Mouse (Mus musculus) ES-E14 (cell line): ENCODE measurements at regions not wholly inside any gene's neighbourhood (a gene's known extent, or its start where the extent isn't known, plus 50 kb on each side); places are given as distances from the start of the nearest gene placed in this dataset.

Experiments used
- DNase-seq: peaks from one replicate; pipeline ENCODE4 v3.0.0-alpha.2; 2013; ENCODE audit warnings: low read depth, low spot score
- H3K27ac ChIP-seq: 2 replicates; pipeline ENCODE4 v1.5.1; 2012; ENCODE audit warnings: low read depth, mild to moderate bottlenecking, low read length, moderate library complexity, mixed read lengths; ENCODE audit not compliant: poor library complexity, insufficient read depth, severe bottlenecking
- H3K36me3 ChIP-seq: 2 replicates; pipeline ENCODE4 v1.6.1; 2012; ENCODE audit warnings: mild to moderate bottlenecking, low read length, moderate library complexity, mixed read lengths; ENCODE audit not compliant: control insufficient read depth, poor library complexity, insufficient read depth, severe bottlenecking
- H3K4me1 ChIP-seq, 2 experiments: fragments of 150-350 bp in 1 of 2; sonication (generic) in 1 of 2; 2 replicates each; pipeline ENCODE4 v1.6.1; 2012; ENCODE audit warnings: low read length in 2 of 2, mild to moderate bottlenecking in 1 of 2, mixed read lengths in 1 of 2; ENCODE audit not compliant: control insufficient read depth in 2 of 2, insufficient read depth in 2 of 2, poor library complexity in 1 of 2
- H3K4me3 ChIP-seq, 2 experiments: fragments of 150-350 bp in 1 of 2; sonication (generic) in 1 of 2; 2 replicates each; pipeline ENCODE4 v1.5.1; 2012; ENCODE audit warnings: low read length in 2 of 2, low read depth in 1 of 2, mild to moderate bottlenecking in 1 of 2, mixed read lengths in 1 of 2; ENCODE audit not compliant: insufficient read depth in 1 of 2, poor library complexity in 1 of 2, severe bottlenecking in 1 of 2
- H3K9ac ChIP-seq: 2 replicates; pipeline ENCODE4 v1.6.1; 2012; ENCODE audit warnings: low read depth, mild to moderate bottlenecking, low read length, mixed read lengths; ENCODE audit not compliant: poor library complexity, insufficient read depth, severe bottlenecking
- H3K9me3 ChIP-seq: fragments of 150-350 bp; sonication (generic); 2 replicates; pipeline ENCODE4 v1.6.1; 2012; ENCODE audit warnings: low read depth, mild to moderate bottlenecking, low read length; ENCODE audit not compliant: control insufficient read depth, insufficient read depth
- CHD2 ChIP-seq: IDR thresholded peaks from 2 replicates; pipeline ENCODE4 v1.6.1; 2014; ENCODE audit warnings: mild to moderate bottlenecking, low read depth, low read length, inconsistent platforms
- HCFC1 ChIP-seq: IDR thresholded peaks from 2 replicates; pipeline ENCODE4 v1.6.1; 2012; ENCODE audit warnings: low read length, inconsistent platforms, borderline replicate concordance; ENCODE audit not compliant: insufficient read depth
- MAFK ChIP-seq: IDR thresholded peaks from 2 replicates; pipeline ENCODE4 v1.6.1; 2014; ENCODE audit warnings: mild to moderate bottlenecking, low read depth, low read length, inconsistent platforms; ENCODE audit not compliant: insufficient read depth
- ZC3H11A ChIP-seq: IDR thresholded peaks from 2 replicates; pipeline ENCODE4 v1.6.1; 2012; ENCODE audit warnings: low read depth, mild to moderate bottlenecking, inconsistent platforms, low read length, borderline replicate concordance
- ZNF384 ChIP-seq: IDR thresholded peaks from 2 replicates; pipeline ENCODE4 v1.6.1; 2012; ENCODE audit warnings: low read depth, low read length, inconsistent platforms
- in situ Hi-C, 2 experiments: fragments of 600-800 bp; cut with MboI; formaldehyde crosslinking; loops; one replicate each; pipeline ENCODE4 v1.15.1; 2025; ENCODE audit warnings: low sequenced_read_pairs in 2 of 2, inconsistent platforms in 1 of 2; ENCODE audit not compliant: unreplicated experiment in 2 of 2

DNA sequence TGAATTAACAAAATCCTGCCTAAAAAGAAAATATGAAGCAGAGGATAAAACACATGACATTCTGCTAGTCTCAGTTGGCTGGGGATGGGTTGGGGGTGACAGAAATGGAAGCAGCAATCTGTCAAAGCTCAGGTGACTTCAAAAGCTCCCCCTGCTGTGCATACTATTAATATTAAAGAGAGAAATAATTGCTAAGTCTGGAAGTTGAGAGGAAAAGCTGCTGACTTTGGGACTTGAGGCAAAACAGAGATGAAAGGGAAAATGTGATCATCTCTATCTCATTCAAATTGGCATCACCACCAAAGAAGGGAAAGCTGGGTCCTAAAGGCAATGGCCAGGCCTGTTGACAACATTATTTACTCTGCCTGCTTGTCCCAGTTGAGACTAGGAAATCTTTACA, 90.8 kb downstream of the Rpe65 start:
- H3K4me3 ChIP-seq: no peak overlapping the region
- TF ChIP-seq ZNF384 (no peak), MAFK (no peak), CHD2 (no peak), HCFC1 (no peak), ZC3H11A (no peak)
- no peak for DNase-seq
- in situ Hi-C loops: no loop called here
- no peaks in the 10 kb centered on the region for H3K4me1 ChIP-seq
- no peak overlapping the region for H3K27ac ChIP-seq
- H3K9ac ChIP-seq: no peak overlapping the region
- no peaks in the 10 kb centered on the region for H3K9me3 ChIP-seq
- H3K36me3 ChIP-seq: no peaks in the 10 kb centered on the region

DNA sequence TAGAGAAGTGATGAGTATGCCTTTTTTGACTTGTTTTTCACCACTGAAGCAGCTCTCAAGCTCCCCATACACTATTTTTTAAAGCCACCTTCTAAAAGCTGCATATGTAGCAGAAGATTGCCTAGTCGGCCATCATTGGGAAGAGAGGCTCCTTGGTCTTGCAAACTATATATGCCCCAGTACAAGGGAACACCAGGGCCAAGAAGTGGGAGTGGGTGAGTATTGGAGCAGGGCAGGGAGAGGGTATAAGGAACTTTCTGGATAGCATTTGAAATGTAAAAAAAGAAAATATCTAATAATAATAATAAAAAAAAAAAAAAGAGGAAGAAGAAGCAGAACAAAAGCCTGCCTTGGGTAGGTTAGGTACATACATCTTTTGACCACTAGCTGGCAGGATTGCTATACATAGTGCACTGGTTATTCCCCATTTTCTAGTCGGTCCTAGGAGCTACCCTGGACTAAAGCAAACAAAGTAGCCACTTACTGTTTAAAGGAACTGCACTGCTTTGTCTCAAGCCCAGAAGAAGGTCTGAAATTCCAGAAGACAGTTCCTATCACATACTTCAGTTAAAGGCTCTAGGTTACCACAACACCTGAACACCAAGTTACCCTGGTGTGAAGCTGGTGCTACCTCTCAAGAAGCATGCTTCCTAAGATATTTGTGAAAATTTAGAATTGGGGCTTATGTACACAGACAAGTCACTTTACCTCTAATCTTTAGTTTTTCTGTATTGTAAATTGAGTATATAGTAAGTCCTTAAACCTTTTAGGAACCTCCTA, 114.9 kb upstream of the Wls start:
- TF ChIP-seq ZNF384 (0 out of 2 replicates have a peak, but pooled peaks have one; percentile 17), MAFK (no peak), CHD2 (no peak), HCFC1 (no peak), ZC3H11A (peak; percentile 62; the same call in 1 of the 2 replicates)
- no peak overlapping the region for H3K4me3 ChIP-seq
- no peak overlapping the region for H3K9ac ChIP-seq
- H3K4me1 ChIP-seq: no peaks in the 10 kb centered on the region
- DNase-seq: peak; percentile 11
- no peak overlapping the region for H3K27ac ChIP-seq
- in situ Hi-C loops: no loop called here
- no peaks in the 10 kb centered on the region for H3K9me3 ChIP-seq
- H3K36me3 ChIP-seq: no peaks in the 10 kb centered on the region

DNA sequence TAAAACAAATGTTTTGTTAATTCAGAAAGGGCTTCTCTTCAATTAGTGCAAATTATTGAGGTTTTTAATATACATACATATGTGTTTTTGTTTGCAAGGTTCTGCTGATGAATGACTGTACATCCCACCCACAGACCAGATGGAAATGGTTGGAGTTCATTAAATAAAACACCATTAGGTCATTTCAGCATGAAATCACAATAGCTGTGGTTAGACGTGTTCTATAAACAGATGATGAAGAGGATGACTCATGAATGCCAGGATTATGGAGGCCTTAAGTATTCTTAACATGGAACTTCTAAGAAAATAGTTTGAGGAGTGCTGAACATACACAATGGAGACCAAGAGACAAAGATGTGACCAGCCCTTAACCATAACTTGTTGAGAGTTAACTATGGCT, 107.3 kb upstream of the Wls start:
- H3K27ac ChIP-seq: no peak overlapping the region
- in situ Hi-C loops: no loop called here
- no peak for TF ChIP-seq HCFC1
- no peak for TF ChIP-seq MAFK
- TF ChIP-seq ZC3H11A: no peak
- TF ChIP-seq CHD2: no peak
- TF ChIP-seq ZNF384: no peak

DNA sequence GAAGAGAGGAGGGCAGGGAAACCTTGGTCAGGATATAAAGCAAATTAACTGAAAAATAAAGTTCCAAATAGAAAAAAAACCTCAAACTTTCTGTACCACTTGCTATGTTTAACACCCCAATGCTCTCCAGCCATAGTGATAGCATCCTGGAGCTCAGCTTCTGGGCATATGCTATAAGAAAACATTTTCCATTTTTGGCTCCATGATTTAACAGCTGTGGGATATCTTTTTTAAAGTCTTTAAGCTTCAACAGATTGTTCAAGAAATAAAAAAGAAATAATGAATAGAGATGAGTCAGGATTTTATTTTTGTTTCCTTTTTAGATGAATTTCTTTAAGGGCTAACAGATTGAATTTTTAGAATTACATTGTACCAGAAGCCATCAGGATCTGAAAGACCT, 106.3 kb upstream of the Wls start:
- Histone ChIP-seq H3K4me1 (no peaks in the 10 kb centered on the region), H3K36me3 (no peaks in the 10 kb centered on the region), H3K4me3 (no peak overlapping the region), H3K9ac (no peak overlapping the region), H3K9me3 (no peaks in the 10 kb centered on the region), H3K27ac (no peak overlapping the region)
- no peak for DNase-seq
- in situ Hi-C loops: no loop called here
- no peak for TF ChIP-seq CHD2
- no peak for TF ChIP-seq MAFK
- TF ChIP-seq HCFC1: no peak
- no peak for TF ChIP-seq ZNF384
- TF ChIP-seq ZC3H11A: no peak

More for the DNA sequence above, 107.3 kb upstream of the Wls start:
- no peaks in the 10 kb centered on the region for H3K4me1 ChIP-seq
- no peak for DNase-seq
- no peak overlapping the region for H3K4me3 ChIP-seq
- no peaks in the 10 kb centered on the region for H3K36me3 ChIP-seq
- H3K9ac ChIP-seq: no peak overlapping the region
- H3K9me3 ChIP-seq: no peaks in the 10 kb centered on the region
